Mouse (Mus musculus) G1E (cell line): ENCODE data around the gene Phf8. TPM values are rescaled to one million over a fixed set of nuclear protein-coding genes. Genes with fewer than 3 reads are reported as not detected.

Source experiments
- ATAC-seq: 2 replicates; pipeline ENCODE4 v1.8.0; 2016; ENCODE audit warnings: mild to moderate bottlenecking; ENCODE audit not compliant: insufficient number of reproducible peaks, poor library complexity, low FRiP score, severe bottlenecking; ENCODE audit errors: extremely low read depth
- DNase-seq: peaks from one replicate; pipeline ENCODE4 v3.0.0; 2012; ENCODE audit warnings: low spot score
- H3K27me3 ChIP-seq: 2 replicates; pipeline ENCODE4 v1.6.1; 2012; ENCODE audit warnings: mild to moderate bottlenecking, low read length, inconsistent platforms; ENCODE audit not compliant: insufficient read depth
- H3K36me3 ChIP-seq: replicated peaks from 2 replicates; pipeline ENCODE3; 2012; ENCODE audit warnings: mild to moderate bottlenecking, inconsistent platforms
- H3K4me1 ChIP-seq: 2 replicates; pipeline ENCODE4 v1.6.1; 2012; ENCODE audit warnings: low read depth, low read length, inconsistent platforms, mixed read lengths; ENCODE audit not compliant: insufficient read depth
- H3K4me3 ChIP-seq: 2 replicates; pipeline ENCODE4 v1.5.1; 2012; ENCODE audit warnings: low read depth, mild to moderate bottlenecking, inconsistent platforms, low read length, moderate library complexity, mixed read lengths
- H3K9me3 ChIP-seq: replicated peaks from 2 replicates; pipeline ENCODE4 v1.6.1; 2012; ENCODE audit warnings: inconsistent platforms
- CTCF ChIP-seq: IDR thresholded peaks from 2 replicates; pipeline ENCODE4 v1.5.1; 2012; ENCODE audit warnings: low read depth, low read length, inconsistent platforms, mixed read lengths
- GATA1 ChIP-seq: IDR thresholded peaks from 2 replicates; pipeline ENCODE4 v1.6.1; 2012; ENCODE audit warnings: borderline replicate concordance, low read length, inconsistent platforms, mixed read lengths
- GATA2 ChIP-seq: IDR thresholded peaks from 2 replicates; pipeline ENCODE4 v1.6.1; 2012; ENCODE audit warnings: low read depth, low read length, inconsistent platforms, borderline replicate concordance
- POLR2AphosphoS5 ChIP-seq: IDR thresholded peaks from 2 replicates; pipeline ENCODE4 v1.6.1; 2012; ENCODE audit warnings: low read depth, low read length, inconsistent platforms; ENCODE audit not compliant: insufficient replicate concordance
- TAL1 ChIP-seq: conservative IDR thresholded peaks from 2 replicates; pipeline ENCODE4 v1.6.1; 2012; ENCODE audit warnings: low read depth, low read length, inconsistent platforms, mixed read lengths
- polyA plus RNA-seq: library from polyadenylated mRNA; stranded (reverse); fragments of >175 nt; gene quantifications from 2 replicates; pipeline ENCODE4 v1.2.3, GENCODE M21; 2012
- total RNA-seq, 2 experiments: library from RNA; stranded (forward) in 1 of 2; stranded (reverse) in 1 of 2; fragments of 200-1000 nt in 1 of 2; fragments of >200 nt in 1 of 2; fragmentation: Nextera tagmentation in 1 of 2; gene quantifications; 2 replicates each; pipeline ENCODE4 v1.2.3; 2014 to 2017

Phf8 gene
- total and polyA plus RNA-seq, 3 experiments: 6.1 to 47.9 (median 19.8) TPM

DNA sequence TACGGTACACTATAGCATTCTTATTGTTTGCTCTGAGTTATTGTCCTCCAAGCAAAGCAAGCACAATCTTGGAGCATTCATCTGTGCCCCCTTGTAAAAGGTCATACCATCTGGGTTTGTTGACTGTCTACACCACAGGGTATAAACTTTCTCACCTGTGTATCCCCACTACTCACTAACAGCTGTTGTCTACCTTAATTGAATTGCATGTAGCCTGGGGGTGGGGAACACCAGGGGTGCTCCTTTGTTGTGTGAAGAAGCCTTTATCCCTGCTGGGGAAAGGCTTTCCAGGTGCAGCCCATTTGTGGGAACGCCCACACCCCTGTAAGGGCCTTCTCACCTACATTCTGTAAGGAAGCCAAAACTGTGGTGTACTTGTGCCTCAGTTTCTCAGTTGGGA lies 133.3 kb downstream of the Phf8 start:
- TF ChIP-seq POLR2AphosphoS5: no peak
- no peak for TF ChIP-seq GATA1
- TF ChIP-seq GATA2: no peak
- TF ChIP-seq TAL1: no peak
- TF ChIP-seq CTCF: no peak
- Histone ChIP-seq H3K4me1 (no peaks in the 10 kb centered on the region), H3K27me3 (no peaks in the 10 kb centered on the region), H3K9me3 (no peaks in the 10 kb centered on the region), H3K4me3 (no peak overlapping the region), H3K36me3 (no peaks in the 10 kb centered on the region)
- no peak for DNase-seq
- ATAC-seq: no peak

GRCm38 (mm10) chrX:151674492-151675171 lies 154.2 kb downstream of the Phf8 start:
- Histone ChIP-seq H3K4me3 (no peak overlapping the region), H3K36me3 (no peaks in the 10 kb centered on the region), H3K27me3 (no peaks in the 10 kb centered on the region), H3K9me3 (no peaks in the 10 kb centered on the region), H3K4me1 (no peaks in the 10 kb centered on the region)
- no peak for ATAC-seq
- TF ChIP-seq CTCF (no peak), GATA1 (no peak), POLR2AphosphoS5 (no peak), TAL1 (no peak), GATA2 (no peak)
- DNase-seq: no peak

Other genes starting within 250 kb of the Phf8 start
- gene Fam120c, start 176.5 kb upstream of the Phf8 start, total RNA-seq (2014; fragmentation: Nextera tagmentation): 6.7 and 8.2 TPM in 2 replicates
- 1.9 and 2.5 TPM in 2 replicates for gene Fam120c, start 176.5 kb upstream of the Phf8 start, total RNA-seq (2017)
- gene Fam120c, start 176.5 kb upstream of the Phf8 start, polyA plus RNA-seq: 1.5 and 1.7 TPM in 2 replicates